Mouse (Mus musculus): Measurements from ENCODE around the gene Adi1. TPM values are rescaled to one million over a fixed set of nuclear protein-coding genes. Genes with fewer than 3 reads are reported as not detected.
A peak's percentile ranks its signal among the peaks of the same experiment; 100 is the strongest.

Gene Adi1
- polyA plus RNA-seq, 1 experiment from 2014 or later, result 65.3 TPM

DNA sequence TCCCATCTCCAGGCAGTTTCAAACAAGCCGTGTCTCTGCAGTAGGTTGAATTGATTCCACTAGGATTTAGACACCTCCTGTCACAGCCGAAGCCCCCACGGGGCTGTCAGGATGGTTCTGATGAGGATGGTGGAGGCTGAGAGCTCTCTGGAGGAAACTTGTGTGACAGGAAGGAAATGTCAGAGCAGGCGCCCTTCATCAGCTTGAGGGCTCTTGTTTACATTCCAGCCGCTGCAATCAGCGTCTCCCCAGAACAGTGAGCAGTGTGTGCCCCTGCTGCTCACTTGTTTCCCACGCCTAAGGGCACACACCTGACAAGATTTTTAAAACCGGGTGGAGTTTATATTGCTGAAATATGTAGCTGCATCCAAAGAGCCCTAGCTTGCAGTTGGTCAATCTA lies 7.7 kb upstream of the Adi1 start:
- Histone ChIP-seq H3K27ac (no peak overlapping the region), H3K4me2 (replicated peaks) (no peak overlapping the region), H3K36me3 (peaks cover 4% of the 10 kb centered on the region; the same call in 1 of the 2 replicates), H3K4me3 (no peak overlapping the region), H3K9me3 (no peaks in the 10 kb centered on the region), H3K4me1 (no peaks in the 10 kb centered on the region), H3K27me3 (no peaks in the 10 kb centered on the region), H3K9ac (no peak overlapping the region)
- 30% methylated on average over 8 of the region's 8 CpGs for WGBS
- no peak for ATAC-seq (ENCODE audit: low FRiP score, low read depth)

DNA sequence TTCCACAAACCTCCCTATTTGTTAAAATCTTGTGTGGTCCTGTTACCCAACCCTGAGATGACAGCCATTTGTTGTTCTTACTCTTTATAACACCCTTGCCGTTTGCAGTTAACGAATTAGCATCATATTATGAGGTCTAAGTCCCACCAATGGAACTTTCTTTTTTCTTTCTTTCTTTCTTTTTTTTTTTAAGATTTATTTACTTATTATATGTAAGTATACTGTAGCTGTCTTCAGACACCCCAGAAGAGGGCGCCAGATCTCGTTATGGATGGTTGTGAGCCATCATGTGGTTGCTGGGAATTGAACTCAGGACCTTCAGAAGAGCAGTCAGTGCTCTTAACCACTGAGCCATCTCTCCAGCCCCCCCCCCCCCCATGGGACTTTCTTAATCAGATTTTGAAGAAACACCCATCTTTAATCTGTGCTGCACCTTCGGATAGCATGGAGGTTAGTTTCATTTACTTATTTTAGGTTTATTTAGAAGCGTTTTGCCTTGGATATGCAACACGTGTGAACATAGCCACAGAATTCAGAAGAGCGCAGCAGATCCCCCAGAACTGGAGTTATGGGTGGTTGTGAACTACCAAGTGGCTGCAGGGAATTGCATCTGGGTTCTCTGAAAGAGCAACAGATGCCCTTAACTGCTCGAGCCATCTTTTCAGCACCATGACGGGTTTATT lies 852 bp upstream of the Adi1 start:
- Histone ChIP-seq H3K9me3 (no peaks in the 10 kb centered on the region), H3K27me3 (no peaks in the 10 kb centered on the region), H3K27ac (no peak overlapping the region; the same call in 1 of the 2 replicates), H3K4me2 (replicated peaks) (peak overlapping the region; percentile 62), H3K4me1 (peaks cover 13% of the 10 kb centered on the region), H3K4me3 (no peak overlapping the region; the same call in 1 of the 2 replicates), H3K36me3 (peaks cover 20% of the 10 kb centered on the region), H3K9ac (no peak overlapping the region; the same call in 1 of the 2 replicates)
- WGBS, result 78% methylated on average over 10 of the region's 10 CpGs
- ATAC-seq (ENCODE audit: low FRiP score, low read depth), result no peak

GRCm38 (mm10) chr12:28675925-28676209 lies 836 bp downstream of the Adi1 start:
- peak overlapping the region; percentile 62 for H3K4me2 ChIP-seq (replicated peaks)
- H3K9me3 ChIP-seq, result no peaks in the 10 kb centered on the region
- no peaks in the 10 kb centered on the region for H3K27me3 ChIP-seq
- peak overlapping the region; percentile 94 for H3K27ac ChIP-seq
- H3K4me3 ChIP-seq, result peak overlapping the region; percentile 55
- ATAC-seq (ENCODE audit: low FRiP score, low read depth), result no peak
- 63% methylated on average over 5 of the region's 5 CpGs for WGBS
- H3K9ac ChIP-seq, result peak overlapping the region; percentile 64
- H3K36me3 ChIP-seq, result peaks cover 33% of the 10 kb centered on the region
- H3K4me1 ChIP-seq, result peaks cover 13% of the 10 kb centered on the region

GRCm38 (mm10) chr12:28684674-28685073 lies 9.6 kb downstream of the Adi1 start:
- no peak overlapping the region for H3K4me2 ChIP-seq (replicated peaks)
- no peaks in the 10 kb centered on the region for H3K4me1 ChIP-seq
- no peak overlapping the region for H3K27ac ChIP-seq
- no peak overlapping the region for H3K9ac ChIP-seq
- no peak overlapping the region for H3K4me3 ChIP-seq
- H3K36me3 ChIP-seq, result peaks cover 46% of the 10 kb centered on the region
- WGBS, result 85% methylated on average over 1 of the region's 1 CpGs
- H3K27me3 ChIP-seq, result no peaks in the 10 kb centered on the region
- no peak for ATAC-seq (ENCODE audit: low FRiP score, low read depth)
- no peaks in the 10 kb centered on the region for H3K9me3 ChIP-seq

- no peak overlapping the region for H3K4me3 ChIP-seq
- ATAC-seq (ENCODE audit: low FRiP score, low read depth), result no peak
- H3K4me1 ChIP-seq, result no peaks in the 10 kb centered on the region
- H3K4me2 ChIP-seq (replicated peaks), result no peak overlapping the region
- peaks cover 50% of the 10 kb centered on the region for H3K36me3 ChIP-seq
- no peak overlapping the region for H3K9ac ChIP-seq
- H3K27ac ChIP-seq, result no peak overlapping the region
- H3K9me3 ChIP-seq, result no peaks in the 10 kb centered on the region
- 67% methylated on average over 3 of the region's 3 CpGs for WGBS
- H3K27me3 ChIP-seq, result no peaks in the 10 kb centered on the region
Measured at GRCm38 (mm10) chr12:28685771-28686170, 10.7 kb downstream of the Adi1 start.

- Histone ChIP-seq H3K9ac (no peak overlapping the region), H3K27me3 (no peaks in the 10 kb centered on the region), H3K4me3 (no peak overlapping the region), H3K36me3 (peaks cover 51% of the 10 kb centered on the region), H3K27ac (no peak overlapping the region), H3K9me3 (no peaks in the 10 kb centered on the region), H3K4me1 (no peaks in the 10 kb centered on the region), H3K4me2 (replicated peaks) (no peak overlapping the region)
- WGBS, result 79% methylated on average over 8 of the region's 8 CpGs
- no peak for ATAC-seq (ENCODE audit: low FRiP score, low read depth)
Measured at GRCm38 (mm10) chr12:28686199-28686879, 11.3 kb downstream of the Adi1 start.

DNA sequence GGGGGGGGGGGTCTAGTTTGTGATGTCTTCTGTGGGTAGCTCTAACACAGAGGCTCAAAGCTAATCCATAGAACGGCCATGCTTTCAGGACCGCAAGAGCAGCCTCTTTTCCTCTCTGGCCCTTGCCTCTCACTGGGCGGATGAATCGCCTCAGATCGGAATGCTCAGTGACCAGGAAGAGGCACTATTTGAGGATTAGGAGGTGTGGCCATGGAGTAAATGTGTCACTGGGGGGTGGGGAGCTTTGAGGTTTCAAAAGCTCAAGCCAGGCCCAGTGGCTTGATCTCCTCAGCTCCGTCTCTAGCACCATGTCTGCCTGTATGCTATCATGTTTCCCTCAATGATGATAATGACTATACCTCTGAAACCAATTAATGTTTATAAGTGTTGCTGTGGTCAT lies 14.0 kb downstream of the Adi1 start:
- WGBS, result 90% methylated on average over 6 of the region's 6 CpGs
- Histone ChIP-seq H3K9ac (no peak overlapping the region), H3K27me3 (no peaks in the 10 kb centered on the region), H3K36me3 (peaks cover 61% of the 10 kb centered on the region), H3K4me1 (no peaks in the 10 kb centered on the region), H3K9me3 (no peaks in the 10 kb centered on the region), H3K4me2 (replicated peaks) (no peak overlapping the region), H3K4me3 (no peak overlapping the region), H3K27ac (no peak overlapping the region)
- no peak for ATAC-seq (ENCODE audit: low FRiP score, low read depth)

GRCm38 (mm10) chr12:28690730-28691129 lies 15.7 kb downstream of the Adi1 start:
- Histone ChIP-seq H3K4me1 (no peaks in the 10 kb centered on the region), H3K9me3 (no peaks in the 10 kb centered on the region), H3K4me3 (no peak overlapping the region), H3K36me3 (peaks cover 72% of the 10 kb centered on the region), H3K9ac (no peak overlapping the region), H3K27ac (no peak overlapping the region), H3K4me2 (replicated peaks) (no peak overlapping the region), H3K27me3 (no peaks in the 10 kb centered on the region)
- ATAC-seq (ENCODE audit: low FRiP score, low read depth), result no peak
- 96% methylated on average over 7 of the region's 7 CpGs for WGBS

- Histone ChIP-seq H3K9me3 (no peaks in the 10 kb centered on the region), H3K4me1 (no peaks in the 10 kb centered on the region), H3K9ac (no peak overlapping the region), H3K4me2 (replicated peaks) (no peak overlapping the region), H3K27me3 (no peaks in the 10 kb centered on the region), H3K27ac (no peak overlapping the region), H3K36me3 (peaks cover 81% of the 10 kb centered on the region), H3K4me3 (no peak overlapping the region)
- 79% methylated on average over 3 of the region's 3 CpGs for WGBS
- no peak for ATAC-seq (ENCODE audit: low FRiP score, low read depth)
Measured at GRCm38 (mm10) chr12:28693738-28694137, 18.7 kb downstream of the Adi1 start.

- ATAC-seq (ENCODE audit: low FRiP score, low read depth), result no peak
- Histone ChIP-seq H3K27ac (no peak overlapping the region), H3K27me3 (no peaks in the 10 kb centered on the region), H3K36me3 (peaks cover 77% of the 10 kb centered on the region), H3K9ac (no peak overlapping the region), H3K4me1 (no peaks in the 10 kb centered on the region), H3K4me3 (no peak overlapping the region), H3K4me2 (replicated peaks) (no peak overlapping the region), H3K9me3 (no peaks in the 10 kb centered on the region)
- WGBS, result 76% methylated on average over 2 of the region's 2 CpGs
Measured at GRCm38 (mm10) chr12:28694231-28694630, 19.2 kb downstream of the Adi1 start.

GRCm38 (mm10) chr12:28694776-28695175 lies 19.7 kb downstream of the Adi1 start:
- Histone ChIP-seq H3K9me3 (no peaks in the 10 kb centered on the region), H3K9ac (no peak overlapping the region), H3K36me3 (peaks cover 72% of the 10 kb centered on the region), H3K27ac (no peak overlapping the region), H3K4me2 (replicated peaks) (no peak overlapping the region), H3K4me3 (no peak overlapping the region), H3K4me1 (peaks cover under 1% of the 10 kb centered on the region; the same call in 1 of the 2 replicates), H3K27me3 (no peaks in the 10 kb centered on the region)
- ATAC-seq (ENCODE audit: low FRiP score, low read depth), result no peak
- WGBS, result 88% methylated on average over 7 of the region's 7 CpGs

- Histone ChIP-seq H3K36me3 (peaks cover 42% of the 10 kb centered on the region), H3K9ac (no peak overlapping the region), H3K4me1 (peaks cover 11% of the 10 kb centered on the region), H3K4me3 (no peak overlapping the region), H3K27me3 (no peaks in the 10 kb centered on the region), H3K27ac (no peak overlapping the region), H3K4me2 (replicated peaks) (no peak overlapping the region), H3K9me3 (no peaks in the 10 kb centered on the region)
- 74% methylated on average over 14 of the region's 14 CpGs for WGBS
- no peak for ATAC-seq (ENCODE audit: low FRiP score, low read depth)
Measured at GRCm38 (mm10) chr12:28697821-28698595, 23.0 kb downstream of the Adi1 start.

Measured in limb, embryonic 13.5 days (tissue).